Mouse (Mus musculus) heart, adult 2 months (tissue): ENCODE measurements around the gene Gm4792. TPM values are rescaled to one million over a fixed set of nuclear protein-coding genes. Genes with fewer than 3 reads are reported as not detected.

Source experiments
- DNase-seq, 2 experiments: peaks; one replicate each; pipeline ENCODE4 v3.0.0; 2021
- H3K27ac ChIP-seq: fragments of 200-600 bp; 2 replicates; pipeline ENCODE4 v1.8.1; 2022
- H3K27me3 ChIP-seq: fragments of 200-500 bp; 2 replicates; pipeline ENCODE4 v1.6.1; 2012; ENCODE audit warnings: mild to moderate bottlenecking, low read length, inconsistent platforms, mixed read lengths; ENCODE audit not compliant: control insufficient read depth, insufficient read depth
- H3K36me3 ChIP-seq: fragments of 200-500 bp; 2 replicates; pipeline ENCODE4 v1.6.1; 2012; ENCODE audit warnings: low read length, inconsistent platforms; ENCODE audit not compliant: control insufficient read depth, insufficient read depth
- H3K4me1 ChIP-seq: fragments of 200-500 bp; 2 replicates; pipeline ENCODE4 v1.6.1; 2011; ENCODE audit warnings: low read length; ENCODE audit not compliant: control insufficient read depth, insufficient read depth
- H3K4me3 ChIP-seq: fragments of 200-600 bp; 2 replicates; pipeline ENCODE4 v1.8.1; 2022
- H3K79me2 ChIP-seq: fragments of 200-500 bp; replicated peaks from 2 replicates; pipeline ENCODE4 v1.6.1; 2012; ENCODE audit warnings: mild to moderate bottlenecking, inconsistent platforms, low read length, moderate library complexity, mixed read lengths; ENCODE audit not compliant: control insufficient read depth, insufficient read depth
- H3K9ac ChIP-seq: fragments of 200-500 bp; 2 replicates; pipeline ENCODE4 v1.6.1; 2012; ENCODE audit warnings: low read depth, mild to moderate bottlenecking, control low read depth, inconsistent platforms, low read length, mixed read lengths
- CTCF ChIP-seq: fragments of 200-600 bp; IDR thresholded peaks from 2 replicates; pipeline ENCODE4 v1.8.1; 2022; ENCODE audit warnings: antibody characterized with exemption, mild to moderate bottlenecking, moderate library complexity
- EP300 ChIP-seq: fragments of 200-500 bp; IDR thresholded peaks from 2 replicates; pipeline ENCODE4 v1.6.1; 2011; ENCODE audit warnings: low read depth, low read length, control low read depth; ENCODE audit not compliant: insufficient read depth
- POLR2A ChIP-seq: fragments of 200-500 bp; IDR thresholded peaks from 2 replicates; pipeline ENCODE4 v1.6.1; 2011; ENCODE audit warnings: mild to moderate bottlenecking, low read depth, low read length, control low read depth; ENCODE audit not compliant: insufficient read depth
- WGBS: fragments of 180-500 bp; shearing (Covaris S2); methylation state at CpG from one replicate; pipeline ENCODE4 v1.1.7; 2018; 5-methylcytosine and 5-hydroxymethylcytosine counted together
- intact Hi-C: fragments of 180-260 bp; cut with DNase I; formaldehyde crosslinking; loops from one replicate; pipeline ENCODE4 v1.15.1; 2025
- long read RNA-seq: library from polyadenylated mRNA; stranded (forward); transcript quantifications from one replicate; pipeline ENCODE4 v2.0.0, GENCODE M21; 2021
- polyA plus RNA-seq: library from polyadenylated mRNA; depleted of rRNA; stranded (reverse); fragments of >200 nt; gene quantifications from 2 replicates; pipeline ENCODE4 v1.2.3, GENCODE M21; 2012; rRNA removed
- total RNA-seq, 2 experiments: library from RNA; stranded (reverse); gene quantifications; 2 replicates each; pipeline ENCODE4 v1.2.3; 2021

Gm4792 gene
- total RNA-seq = not detected
- polyA plus RNA-seq = not detected in 2 replicates
- long read RNA-seq = 0 reads

GRCm38 (mm10) chr10:94298471-94298870 lies at the start of gene Gm4792:
Gm4792 (minus strand) TSS chr10:94298703.
- no peaks in the 10 kb centered on the region for H3K27me3 ChIP-seq
- H3K36me3 ChIP-seq = no peaks in the 10 kb centered on the region
- no peak for DNase-seq
- WGBS = 81% methylated on average over 3 of the region's 3 CpGs
- no peak within 1 kb of the TSS for H3K9ac ChIP-seq
- H3K79me2 ChIP-seq = no peaks in the 10 kb centered on the region
- H3K27ac ChIP-seq = no peak within 1 kb of the TSS
- TF ChIP-seq EP300 (no peak), CTCF (no peak), POLR2A (no peak)
- no peak within 1 kb of the TSS for H3K4me3 ChIP-seq
- H3K4me1 ChIP-seq = no peaks in the 10 kb centered on the region
- intact Hi-C loops = no loop called here

GRCm38 (mm10) chr10:94347959-94348358 lies 49.5 kb upstream of the Gm4792 start:
- intact Hi-C loops = no loop called here
- no peak overlapping the region for H3K9ac ChIP-seq
- no peak overlapping the region for H3K27ac ChIP-seq
- H3K79me2 ChIP-seq = no peaks in the 10 kb centered on the region
- TF ChIP-seq CTCF (no peak), POLR2A (no peak), EP300 (no peak)
- DNase-seq = no peak
- H3K27me3 ChIP-seq = no peaks in the 10 kb centered on the region
- 94% methylated on average over 10 of the region's 10 CpGs for WGBS
- no peaks in the 10 kb centered on the region; the same call in 1 of the 2 replicates for H3K4me1 ChIP-seq
- no peaks in the 10 kb centered on the region for H3K36me3 ChIP-seq
- H3K4me3 ChIP-seq = no peak overlapping the region

GRCm38 (mm10) chr10:94347296-94347695 lies 48.8 kb upstream of the Gm4792 start:
- H3K4me3 ChIP-seq = no peak overlapping the region
- H3K4me1 ChIP-seq = no peaks in the 10 kb centered on the region; the same call in 1 of the 2 replicates
- no peak overlapping the region for H3K9ac ChIP-seq
- H3K27me3 ChIP-seq = no peaks in the 10 kb centered on the region
- WGBS = 72% methylated on average over 10 of the region's 10 CpGs
- TF ChIP-seq POLR2A (no peak), EP300 (no peak), CTCF (no peak)
- H3K79me2 ChIP-seq = no peaks in the 10 kb centered on the region
- no peak overlapping the region for H3K27ac ChIP-seq
- intact Hi-C loops = no loop called here
- no peak for DNase-seq
- no peaks in the 10 kb centered on the region for H3K36me3 ChIP-seq

DNA sequence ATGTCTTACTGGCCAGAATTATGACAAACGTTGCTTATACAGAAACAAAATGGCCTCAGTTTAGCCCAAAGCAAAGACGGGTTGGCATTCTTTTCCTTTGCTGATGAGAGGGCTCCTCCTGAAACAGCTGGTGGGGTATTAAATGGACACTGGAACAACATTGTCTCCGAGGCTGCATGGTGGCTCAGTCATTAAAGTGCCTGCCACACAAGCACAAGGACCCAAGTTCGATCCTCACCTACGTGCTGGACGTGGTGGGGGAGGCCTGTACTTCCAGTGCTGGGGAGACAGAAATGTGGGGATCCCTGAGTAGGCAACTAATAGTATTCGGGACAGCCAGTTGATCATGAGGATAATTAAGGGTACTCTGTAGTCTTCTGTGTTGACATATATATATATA lies 48.1 kb upstream of the Gm4792 start:
- Histone ChIP-seq H3K4me1 (no peaks in the 10 kb centered on the region; the same call in 1 of the 2 replicates), H3K36me3 (no peaks in the 10 kb centered on the region), H3K9ac (no peak overlapping the region), H3K4me3 (no peak overlapping the region), H3K79me2 (no peaks in the 10 kb centered on the region), H3K27ac (no peak overlapping the region), H3K27me3 (no peaks in the 10 kb centered on the region)
- no peak for DNase-seq
- TF ChIP-seq CTCF = no peak
- TF ChIP-seq POLR2A = no peak
- no peak for TF ChIP-seq EP300
- 93% methylated on average over 7 of the region's 7 CpGs for WGBS
- intact Hi-C loops = no loop called here

- Histone ChIP-seq H3K4me3 (no peak overlapping the region), H3K4me1 (no peaks in the 10 kb centered on the region; the same call in 1 of the 2 replicates), H3K9ac (no peak overlapping the region), H3K27me3 (no peaks in the 10 kb centered on the region), H3K79me2 (no peaks in the 10 kb centered on the region), H3K27ac (no peak overlapping the region), H3K36me3 (no peaks in the 10 kb centered on the region)
- WGBS = 85% methylated on average over 7 of the region's 7 CpGs
- no peak for DNase-seq
- TF ChIP-seq EP300 = no peak
- TF ChIP-seq CTCF = no peak
- TF ChIP-seq POLR2A = no peak
- intact Hi-C loops = no loop called here
Measured at GRCm38 (mm10) chr10:94345509-94346252, 47.2 kb upstream of the Gm4792 start.
